Mouse (Mus musculus) kidney, adult 2 months (tissue): ENCODE results near the gene Arpp21.

ENCODE experiments used
- CTCF ChIP-seq: fragments of 200-500 bp; conservative IDR thresholded peaks from 2 replicates; pipeline ENCODE4 v1.5.1; 2011; ENCODE audit warnings: low read depth, mild to moderate bottlenecking, control low read depth, low read length, moderate library complexity, mixed read lengths; ENCODE audit not compliant: insufficient read depth, insufficient read length
- POLR2A ChIP-seq: fragments of 200-500 bp; IDR thresholded peaks from one replicate; pipeline ENCODE4 v1.6.1; 2011; ENCODE audit warnings: low read depth, low read length, control low read depth

GRCm38 (mm10) chr9:112264982-112265641, 29.4 kb upstream of the Arpp21 start:
- no peak for TF ChIP-seq CTCF
- no peak for TF ChIP-seq POLR2A
